Mouse (Mus musculus) liver, embryonic 14.5 days (tissue): ENCODE measurements around the gene Sec24a.

Experiments used
- CTCF ChIP-seq: IDR thresholded peaks from 2 replicates; pipeline ENCODE4 v1.5.1; 2016; ENCODE audit warnings: antibody characterized with exemption, low read depth, control low read depth
- EP300 ChIP-seq: IDR thresholded peaks from 2 replicates; pipeline ENCODE4 v1.6.1; 2016; ENCODE audit warnings: antibody characterized with exemption, low read depth

DNA sequence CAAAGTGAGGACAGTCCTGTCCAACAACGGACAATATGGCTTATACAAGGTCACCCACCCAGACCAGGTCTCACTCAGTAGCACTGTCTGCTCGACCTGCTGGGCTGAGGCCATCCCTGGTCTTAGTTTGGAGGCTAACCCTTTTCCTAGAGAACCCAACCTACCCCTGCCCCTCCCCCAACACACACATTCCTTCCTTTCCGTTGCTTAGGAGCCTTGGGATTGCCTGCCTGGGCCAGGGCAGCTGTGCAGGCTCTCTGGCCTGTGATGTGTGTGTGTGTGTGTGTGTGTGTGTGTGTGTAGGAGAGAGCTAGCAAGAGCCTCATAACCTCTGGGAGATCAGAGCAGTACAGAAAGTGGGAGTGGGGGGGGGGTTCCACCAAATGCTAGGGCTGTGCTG is 114.9 kb downstream of the Sec24a start:
- TF ChIP-seq EP300 (no peak), CTCF (no peak)
